Mouse (Mus musculus) lung, postnatal 0 days (tissue): ENCODE measurements around the gene Lrfn3.

Source experiments
- CTCF ChIP-seq: IDR thresholded peaks from 2 replicates; pipeline ENCODE4 v1.5.1; 2016; ENCODE audit warnings: antibody characterized with exemption, mild to moderate bottlenecking
- EP300 ChIP-seq: IDR thresholded peaks from 2 replicates; pipeline ENCODE4 v1.6.1; 2016; ENCODE audit warnings: antibody characterized with exemption, mild to moderate bottlenecking, control low read depth

DNA sequence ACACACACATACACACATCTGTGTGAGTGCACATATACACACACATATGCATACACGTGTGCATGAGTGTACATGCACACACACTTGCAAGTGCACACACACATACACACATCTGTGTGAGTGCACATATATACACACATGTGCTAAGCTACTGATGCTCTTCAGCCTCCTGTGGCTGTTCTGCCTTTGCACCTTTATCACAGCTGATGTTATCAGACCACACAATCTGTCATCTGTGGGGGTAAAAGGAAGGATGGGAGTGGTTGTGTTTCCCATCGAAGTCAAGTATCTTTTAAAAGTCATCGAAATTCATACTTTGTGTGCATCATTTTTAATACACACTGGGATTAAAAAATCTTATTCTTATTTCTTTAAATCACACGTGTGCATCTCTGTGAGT lies 39.8 kb upstream of the Lrfn3 start:
- TF ChIP-seq EP300 = no peak
- TF ChIP-seq CTCF = no peak
